Mouse (Mus musculus) kidney, postnatal 10 days (tissue): ENCODE measurements around the gene 4930412O13Rik.

ENCODE experiments used
- DNase-seq: peaks from one replicate; pipeline ENCODE4 v3.0.0; 2021; ENCODE audit warnings: mixed read lengths

The 4930412O13Rik gene

GRCm38 (mm10) chr2:9903854-9904560 lies 23.0 kb downstream of the 4930412O13Rik start:
- no peak for DNase-seq

DNA sequence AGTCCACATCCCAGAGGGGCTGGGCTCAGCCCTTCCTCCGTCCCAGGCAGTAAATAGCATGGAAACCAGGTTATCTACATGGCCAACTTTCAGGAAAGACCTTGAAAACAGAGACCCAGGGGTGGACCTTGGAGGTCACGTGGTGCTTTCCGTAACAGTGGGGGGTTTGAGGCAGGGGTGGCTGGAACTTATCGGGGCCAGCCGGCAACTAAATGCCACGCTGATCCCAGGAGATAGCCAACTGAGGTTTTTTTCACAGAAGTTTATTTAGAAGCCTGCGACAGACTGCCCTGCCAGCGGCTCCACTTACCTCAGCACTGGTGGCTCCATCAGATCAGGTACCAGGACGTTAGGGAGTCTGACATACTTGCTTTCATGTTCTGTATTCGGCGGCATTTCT lies 24.9 kb downstream of the 4930412O13Rik start:
- DNase-seq, result no peak

DNA sequence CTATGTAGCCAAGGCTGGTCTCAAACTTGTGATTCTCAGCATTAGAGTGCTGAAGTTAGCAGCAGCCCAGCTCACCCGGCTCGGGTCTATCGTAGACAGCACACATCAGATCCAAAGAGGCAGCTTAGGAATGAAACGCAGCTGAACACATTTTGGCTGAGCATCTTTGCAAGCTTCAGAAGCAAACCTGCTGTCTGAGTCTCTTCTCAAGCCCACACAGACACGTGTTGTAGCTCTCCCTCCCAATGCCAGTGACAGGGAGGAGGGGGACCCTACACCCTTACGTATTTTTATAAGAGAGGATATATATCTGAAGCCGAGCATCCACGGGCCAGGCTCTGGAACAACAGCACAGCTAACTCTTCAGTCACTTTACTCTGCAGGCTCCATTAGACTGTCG lies 36.5 kb downstream of the 4930412O13Rik start:
- no peak for DNase-seq

DNA sequence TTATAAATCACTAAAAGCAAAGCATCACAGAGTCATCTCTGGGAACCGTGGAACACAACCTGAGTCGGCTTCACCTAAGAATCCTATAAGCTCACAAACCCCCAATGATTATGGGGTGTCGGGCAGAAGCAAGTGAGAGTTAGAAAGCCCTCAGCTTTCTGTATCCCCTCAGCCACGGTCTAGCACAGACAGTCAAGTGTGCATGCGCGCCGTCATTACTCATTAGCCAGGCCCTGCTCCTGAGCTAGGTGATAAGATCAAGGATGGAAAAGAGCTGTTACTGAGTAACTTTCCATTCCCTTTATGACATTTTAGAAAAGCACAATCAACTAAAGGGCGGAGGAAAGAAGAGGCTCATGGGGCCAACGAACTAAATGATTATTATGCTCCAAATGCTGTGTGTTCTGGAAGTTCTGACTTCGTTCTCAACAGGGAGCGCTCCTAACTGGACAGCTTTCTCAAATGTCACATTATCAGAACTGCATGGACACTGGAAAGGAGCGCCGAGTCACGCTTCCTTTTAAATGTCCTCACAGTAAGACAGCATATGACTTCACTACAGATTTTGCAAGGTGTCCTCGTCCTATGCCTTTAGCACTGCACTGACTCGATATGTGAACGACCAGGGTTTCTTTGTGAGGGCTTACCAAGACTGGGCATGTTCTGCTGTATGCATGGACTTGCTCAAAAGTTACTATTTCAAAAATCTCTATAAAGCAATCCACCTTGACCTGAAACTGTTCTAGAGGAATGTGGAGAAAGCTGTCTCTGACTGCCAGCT lies 37.8 kb downstream of the 4930412O13Rik start:
- peak; percentile 72 for DNase-seq

- DNase-seq, result no peak
Measured at GRCm38 (mm10) chr2:9926194-9926904, 45.3 kb downstream of the 4930412O13Rik start.

DNA sequence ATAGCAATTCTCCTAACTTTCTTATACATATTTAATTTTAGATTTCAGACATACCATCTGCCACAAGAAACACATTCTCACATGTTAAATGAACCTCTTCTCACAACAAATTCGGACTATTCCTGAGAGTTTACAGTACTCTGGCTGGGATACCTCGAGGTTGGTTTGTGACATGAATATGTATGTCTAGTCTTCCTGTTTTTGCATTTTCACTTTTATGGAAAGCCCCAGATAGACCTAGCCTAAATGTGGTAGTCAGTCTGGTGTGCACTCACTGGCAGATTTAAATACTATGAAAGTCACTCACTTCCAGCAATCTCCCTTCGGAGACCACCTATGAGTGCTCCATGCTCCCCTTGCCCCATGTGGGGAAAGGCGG lies 45.8 kb downstream of the 4930412O13Rik start:
- no peak for DNase-seq
